In the genomic region with DNA sequence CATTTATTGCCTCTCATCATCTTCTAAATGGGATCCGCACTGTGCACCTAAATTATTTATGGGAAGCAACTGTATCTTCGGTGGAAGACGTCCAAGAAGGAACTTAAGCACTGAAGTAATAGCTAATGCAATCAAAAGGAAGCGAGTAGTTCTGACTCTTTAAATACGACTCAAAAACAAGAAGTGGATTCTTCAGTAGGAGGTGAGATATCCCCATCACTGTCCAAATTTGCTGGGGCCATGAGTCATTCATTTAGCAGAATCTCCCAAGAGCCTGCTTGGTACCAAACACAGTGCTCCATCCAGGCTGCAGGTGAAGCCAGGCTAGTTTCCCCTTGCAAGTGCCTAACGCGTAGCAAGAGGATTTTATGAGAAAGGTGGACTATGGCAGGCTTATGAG, we compare ENCODE assay signal across 25 mouse cellular contexts. TPM values are rescaled to one million over a fixed set of nuclear protein-coding genes. Genes with fewer than 3 reads are reported as not detected.
A peak's percentile ranks its signal among the peaks of the same experiment; 100 is the strongest.
DNase-seq lines count a peak whose midpoint lies in the region; ATAC-seq lines count a peak whose summit lies in the region.
"Had no signal": no experiment of that assay in that cellular context is flagged by ENCODE, and none has a peak within 500 bp of the region (broad histone marks: within the 10 kb centered on the region; RNA-seq: fewer than 3 reads in every experiment).

No protein-coding gene starts in this region.

- 94% methylated on average over 7 of the region's 7 CpGs for WGBS in forebrain, embryonic 16.5 days

- H3K9me3 ChIP-seq in forebrain, embryonic 16.5 days (ENCODE audit: control insufficient read depth, low read length): no peaks in the 10 kb centered on the region
- H3K9me3 ChIP-seq: embryonic facial prominence, embryonic 13.5 days; embryonic facial prominence, embryonic 15.5 days; forebrain, embryonic 10.5 days; forebrain, embryonic 12.5 days had no signal

- H3K27me3 ChIP-seq in forebrain, embryonic 16.5 days (replicated peaks; ENCODE audit: control insufficient read depth, insufficient read depth, low read length): no peaks in the 10 kb centered on the region
- H3K27me3 ChIP-seq: embryonic facial prominence, embryonic 13.5 days; embryonic facial prominence, embryonic 15.5 days; forebrain, embryonic 12.5 days; Patski had no signal

- peaks cover 9% of the 10 kb centered on the region for H3K4me1 ChIP-seq in forebrain, embryonic 16.5 days (replicated peaks; ENCODE audit: control insufficient read depth, insufficient read depth, low read length)
- H3K4me1 ChIP-seq: embryonic facial prominence, embryonic 13.5 days; embryonic facial prominence, embryonic 15.5 days had no signal

- no peak overlapping the region for H3K4me2 ChIP-seq in forebrain, embryonic 16.5 days (ENCODE audit: low read length)
- H3K4me2 ChIP-seq: embryonic facial prominence, embryonic 13.5 days; embryonic facial prominence, embryonic 15.5 days; forebrain, embryonic 12.5 days had no signal

- H3K9ac ChIP-seq in forebrain, embryonic 16.5 days (replicated peaks; ENCODE audit: low read depth, low read length): no peak overlapping the region
- H3K9ac ChIP-seq: embryonic facial prominence, embryonic 13.5 days; embryonic facial prominence, embryonic 15.5 days; forebrain, embryonic 12.5 days; forebrain, postnatal 0 days had no signal

- no peak overlapping the region for H3K4me3 ChIP-seq in forebrain, embryonic 16.5 days (replicated peaks; ENCODE audit: low read length)
- H3K4me3 ChIP-seq: embryonic facial prominence, embryonic 13.5 days; embryonic facial prominence, embryonic 15.5 days; erythroblast, embryonic 14.5 days; forebrain, embryonic 10.5 days; forebrain, embryonic 12.5 days had no signal

- ATAC-seq in frontal cortex, adult (ENCODE audit: low TSS enrichment): peak; percentile 42
- ATAC-seq in granulocyte monocyte progenitor cell, adult 5-6 weeks (replicated peaks; ENCODE audit: poor library complexity, severe bottlenecking): peak; percentile 30; the same call in 1 of the 2 replicates
- ATAC-seq in forebrain, embryonic 16.5 days: no peak
- ATAC-seq: activated CD4-positive, CD25-positive, alpha-beta regulatory T cell, adult 4 months; forebrain, embryonic 14.5 days; forebrain, postnatal 0 days; Patski had no signal

- no peaks in the 10 kb centered on the region for H3K36me3 ChIP-seq in forebrain, embryonic 16.5 days (ENCODE audit: control insufficient read depth, insufficient read depth)
- H3K36me3 ChIP-seq: embryonic facial prominence, embryonic 13.5 days; embryonic facial prominence, embryonic 15.5 days; forebrain, embryonic 10.5 days; forebrain, embryonic 12.5 days had no signal

- no peak overlapping the region for H3K27ac ChIP-seq in forebrain, embryonic 16.5 days (ENCODE audit: low read length)
- H3K27ac ChIP-seq: embryonic facial prominence, embryonic 13.5 days; embryonic facial prominence, embryonic 15.5 days; forebrain, embryonic 10.5 days; forebrain, embryonic 12.5 days had no signal

- no peak for DNase-seq in frontal cortex, postnatal 25 days (ENCODE audit: low spot score in 2 of 2)
- DNase-seq in 416B (ENCODE audit: low read depth) (peak; percentile 11), MN1 (ENCODE audit: low spot score) (no peak)
- DNase-seq: adrenal gland, adult 8-10 months; adrenal gland, postnatal 14 days; adrenal gland, postnatal 36 days; cerebellum, adult 11 months; cerebellum, adult 18-20 months; cerebellum, adult 8-10 months; cerebellum, adult 9-11 months; cerebellum, postnatal 14 days; cerebellum, postnatal 36 days; embryo, embryonic 11 days; forebrain, postnatal 0 days had no signal

RNA-seq across cellular contexts. Expression of gene Calm1, which starts 49.9 kb away (rescaled TPM):
- total RNA-seq in granulocyte monocyte progenitor cell, adult 5-6 weeks (2014; fragmentation: Nextera tagmentation): 154 and 167 TPM in 2 replicates
- total RNA-seq in granulocyte monocyte progenitor cell, adult 5-6 weeks (2017): 549 and 572 TPM in 2 replicates
- polyA plus RNA-seq in forebrain, embryonic 16.5 days (2015; fragmentation: Nextera tagmentation; extraction: Ambion mirVana): 2,124 and 2,140 TPM in 2 replicates
